ENCODE assay signal across 10 mouse cellular contexts in genomic region chr5:125931502-125931901, GRCm38 (mm10).
DNase-seq lines count a peak whose midpoint lies in the region; TF ChIP-seq lines count a peak whose summit lies in the region.
"Had no signal": no experiment of that assay in that cellular context is flagged by ENCODE, and none has a peak within 500 bp of the region (broad histone marks: within the 10 kb centered on the region; RNA-seq: fewer than 3 reads in every experiment).

No protein-coding gene starts in this region.

- TF ChIP-seq CTCF in brain, embryonic 14.5 days (IDR thresholded peaks at IDR 0.05; ENCODE audit: borderline replicate concordance, extremely low read depth, insufficient read depth, insufficient read length) = no peak

- no peak for TF ChIP-seq POLR2A in brain, embryonic 14.5 days (IDR thresholded peaks at IDR 0.05; ENCODE audit: borderline replicate concordance, extremely low read depth, insufficient read depth, insufficient read length, poor library complexity, severe bottlenecking)

- peak; percentile 31 for DNase-seq in layer of hippocampus, adult 9-11 months
- no peak for DNase-seq in layer of hippocampus, postnatal 36 days
- DNase-seq in brain, embryonic 14.5 days (ENCODE audit: low read depth) = peak; percentile 68
- peak; percentile 27 to 43 for DNase-seq in frontal cortex, postnatal 10 days (ENCODE audit: low spot score in 2 of 2)
- DNase-seq in right cerebral cortex, postnatal 10 days (ENCODE audit: low spot score in 2 of 2) = peak; percentile 66 to 77
- DNase-seq in cerebellum, adult 11 months = no peak
- no peak for DNase-seq in heart, postnatal 4 days
- DNase-seq: cerebellum, adult 9-10 months; gastrocnemius, postnatal 36 days; thymus, postnatal 14 days had no signal

Comparison
In these comparisons a context has a peak if more than half of its experiments do, and no peak if none do; other contexts are left out.
1. DNase-seq: peak in layer of hippocampus, adult 9-11 months (single experiment), brain, embryonic 14.5 days (single experiment), frontal cortex, postnatal 10 days (2 of 2) and right cerebral cortex, postnatal 10 days (2 of 2); none in layer of hippocampus, postnatal 36 days (0 of 2), cerebellum, adult 11 months (single experiment) and heart, postnatal 4 days (single experiment).